Mouse (Mus musculus) regulatory T cell (primary cell): ENCODE data around the gene Dpysl5.
"Not testable (repeated sequence)": the region's sequence is repeated elsewhere in the genome, so short reads cannot be mapped to it uniquely, and the experiment has no call there.

Experiments
- in situ Hi-C: fragments of 300-600 bp; cut with MboI, MseI; formaldehyde crosslinking; loops from one replicate; pipeline ENCODE4 v1.15.1; 2025; ENCODE audit warnings: high pct_unique_total_duplicates

The Dpysl5 gene

GRCm38 (mm10) chr5:30711147-30712001 lies at the start of gene Dpysl5:
Gene Dpysl5, plus strand, starts transcription at chr5:30711564.
- in situ Hi-C loops, result loop anchor here (5.0 kb wide), 1 partner anchor 86 kb away; no protein-coding TSS in a partner anchor

GRCm38 (mm10) chr5:30665360-30665759 lies 46.0 kb upstream of the Dpysl5 start:
- in situ Hi-C loops, result loop anchor here (25.0 kb wide), 1 partner anchor 428 kb away; the partner anchor contains the start of gene Selenoi

GRCm38 (mm10) chr5:30665968-30666367 lies 45.4 kb upstream of the Dpysl5 start:
- in situ Hi-C loops, result loop anchor here (25.0 kb wide), 1 partner anchor 429 kb away; the partner anchor contains the start of gene Selenoi

- in situ Hi-C loops, result loop anchor here (25.0 kb wide), 1 partner anchor 429 kb away; the partner anchor contains the start of gene Selenoi
Observed at GRCm38 (mm10) chr5:30666391-30667195, 44.8 kb upstream of the Dpysl5 start, which contains the start of gene Cenpa. Gene Cenpa, plus strand, starts transcription at chr5:30666777.

GRCm38 (mm10) chr5:30667215-30667614 lies 44.1 kb upstream of the Dpysl5 start:
- in situ Hi-C loops, result loop anchor here (25.0 kb wide), 1 partner anchor 430 kb away; the partner anchor contains the start of gene Selenoi

GRCm38 (mm10) chr5:30667686-30668085 lies 43.7 kb upstream of the Dpysl5 start:
- in situ Hi-C loops, result loop anchor here (25.0 kb wide), 1 partner anchor 430 kb away; the partner anchor contains the start of gene Selenoi

- in situ Hi-C loops, result loop anchor here (25.0 kb wide), 1 partner anchor 432 kb away; the partner anchor contains the start of gene Selenoi
Observed at GRCm38 (mm10) chr5:30668637-30669495, 42.5 kb upstream of the Dpysl5 start.

- in situ Hi-C loops, result loop anchor here (25.0 kb wide), 1 partner anchor 432 kb away; the partner anchor contains the start of gene Selenoi
Observed at GRCm38 (mm10) chr5:30669496-30669830, 41.9 kb upstream of the Dpysl5 start.

- in situ Hi-C loops, result loop anchor here (25.0 kb wide), 1 partner anchor 433 kb away; the partner anchor contains the start of gene Selenoi
Observed at GRCm38 (mm10) chr5:30670091-30670490, 41.3 kb upstream of the Dpysl5 start.

- in situ Hi-C loops, result loop anchor here (25.0 kb wide), 1 partner anchor 437 kb away; the partner anchor contains the start of gene Selenoi
Observed at GRCm38 (mm10) chr5:30674001-30674400, 37.4 kb upstream of the Dpysl5 start.

GRCm38 (mm10) chr5:30676800-30677199 lies 34.6 kb upstream of the Dpysl5 start:
- in situ Hi-C loops, result no loop called here

GRCm38 (mm10) chr5:30678069-30678468 lies 33.3 kb upstream of the Dpysl5 start:
- in situ Hi-C loops, result not testable (repeated sequence)

GRCm38 (mm10) chr5:30678722-30679296 lies 32.6 kb upstream of the Dpysl5 start:
- in situ Hi-C loops, result no loop called here

GRCm38 (mm10) chr5:30679593-30679992 lies 31.8 kb upstream of the Dpysl5 start:
- in situ Hi-C loops, result no loop called here

GRCm38 (mm10) chr5:30681970-30682369 lies 29.4 kb upstream of the Dpysl5 start:
- in situ Hi-C loops, result no loop called here

- in situ Hi-C loops, result no loop called here
Observed at GRCm38 (mm10) chr5:30682967-30683600, 28.3 kb upstream of the Dpysl5 start.

- in situ Hi-C loops, result no loop called here
Observed at GRCm38 (mm10) chr5:30683993-30684392, 27.4 kb upstream of the Dpysl5 start.

- in situ Hi-C loops, result no loop called here
Observed at GRCm38 (mm10) chr5:30686781-30687180, 24.6 kb upstream of the Dpysl5 start.

GRCm38 (mm10) chr5:30700361-30701000 lies 10.9 kb upstream of the Dpysl5 start:
- in situ Hi-C loops, result no loop called here
